Mouse (Mus musculus): ENCODE measurements at regions not wholly inside any gene's neighbourhood (a gene's known extent, or its start where the extent isn't known, plus 50 kb on each side); places are given as distances from the start of the nearest gene placed in this dataset.

GRCm38 (mm10) chr6:127207308-127207707 is 55.3 kb upstream of the Ccnd2 start:
- intact Hi-C loops (cut with DNase I) = no loop called here
- no peak for DNase-seq (ENCODE audit: low spot score in 2 of 2)

DNA sequence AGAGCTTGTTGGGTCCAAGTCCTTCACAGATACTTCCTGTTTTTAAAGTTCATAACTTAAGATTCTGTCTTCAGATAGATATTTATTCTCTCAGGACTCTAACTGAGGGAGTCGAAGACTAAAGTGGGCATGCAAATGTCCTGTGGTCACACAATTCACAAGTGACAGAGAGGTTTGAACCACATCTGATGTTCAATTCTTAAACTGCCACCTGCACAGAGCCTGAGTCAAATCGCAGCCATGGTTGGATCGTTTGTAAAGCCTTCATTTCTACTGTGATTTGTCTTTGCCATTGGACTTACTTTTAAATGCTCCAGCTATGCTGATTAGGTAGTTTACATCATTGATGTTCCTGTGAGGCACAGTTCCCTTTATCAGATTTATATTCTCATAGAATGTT is 61.4 kb upstream of the Ccnd2 start:
- intact Hi-C loops (cut with DNase I) = no loop called here
- no peak for DNase-seq (ENCODE audit: low spot score in 2 of 2)

- DNase-seq (ENCODE audit: low spot score in 2 of 2) = no peak
- intact Hi-C loops (cut with DNase I) = no loop called here
Measured at GRCm38 (mm10) chr6:127215915-127216314, 63.9 kb upstream of the Ccnd2 start.

DNA sequence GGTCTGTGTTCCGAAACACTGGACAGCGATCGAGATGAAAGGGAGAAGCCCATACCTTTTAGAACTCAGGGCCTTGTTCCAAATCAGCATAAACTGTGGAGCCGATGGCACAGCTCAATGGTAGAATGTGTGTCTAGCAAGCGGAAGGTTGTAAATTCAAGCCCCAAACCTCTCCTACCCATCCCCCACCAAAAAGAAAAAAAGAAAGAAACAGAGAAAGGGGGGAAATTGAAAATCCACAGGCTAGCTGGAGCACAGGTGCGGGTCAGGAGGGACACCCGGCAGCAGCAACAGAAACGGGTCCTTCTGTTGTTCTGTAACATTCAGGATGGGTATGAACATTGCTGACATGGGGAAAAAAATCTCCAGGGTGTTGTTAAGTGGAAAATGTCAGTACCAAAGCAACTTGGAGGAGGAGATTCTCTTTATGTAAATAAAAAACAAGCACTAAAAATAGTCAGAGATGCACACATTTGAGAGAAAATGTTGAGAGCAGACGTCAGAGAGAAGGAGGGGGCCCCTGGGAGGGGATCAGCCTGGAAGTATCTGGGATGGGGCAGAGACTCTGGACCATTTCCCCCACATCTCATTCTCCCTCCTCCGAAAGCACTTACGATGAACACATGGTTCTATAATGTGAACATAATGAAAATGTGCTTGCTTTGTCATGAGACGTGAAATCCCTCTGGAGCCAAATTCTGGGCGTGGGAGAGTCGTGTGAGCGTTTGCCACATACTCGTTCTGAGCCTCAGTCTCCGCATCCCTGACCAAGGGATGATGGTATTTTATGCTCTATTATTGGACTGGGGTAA is 66.8 kb upstream of the Ccnd2 start:
- peak; percentile 28 to 56 for DNase-seq (ENCODE audit: low spot score in 2 of 2)

GRCm38 (mm10) chr6:127219446-127219802 is 67.4 kb upstream of the Ccnd2 start:
- intact Hi-C loops (cut with DNase I) = no loop called here
- DNase-seq (ENCODE audit: low spot score in 2 of 2) = no peak

More for the DNA sequence above, 66.8 kb upstream of the Ccnd2 start:
- intact Hi-C loops (cut with DNase I) = no loop called here

DNA sequence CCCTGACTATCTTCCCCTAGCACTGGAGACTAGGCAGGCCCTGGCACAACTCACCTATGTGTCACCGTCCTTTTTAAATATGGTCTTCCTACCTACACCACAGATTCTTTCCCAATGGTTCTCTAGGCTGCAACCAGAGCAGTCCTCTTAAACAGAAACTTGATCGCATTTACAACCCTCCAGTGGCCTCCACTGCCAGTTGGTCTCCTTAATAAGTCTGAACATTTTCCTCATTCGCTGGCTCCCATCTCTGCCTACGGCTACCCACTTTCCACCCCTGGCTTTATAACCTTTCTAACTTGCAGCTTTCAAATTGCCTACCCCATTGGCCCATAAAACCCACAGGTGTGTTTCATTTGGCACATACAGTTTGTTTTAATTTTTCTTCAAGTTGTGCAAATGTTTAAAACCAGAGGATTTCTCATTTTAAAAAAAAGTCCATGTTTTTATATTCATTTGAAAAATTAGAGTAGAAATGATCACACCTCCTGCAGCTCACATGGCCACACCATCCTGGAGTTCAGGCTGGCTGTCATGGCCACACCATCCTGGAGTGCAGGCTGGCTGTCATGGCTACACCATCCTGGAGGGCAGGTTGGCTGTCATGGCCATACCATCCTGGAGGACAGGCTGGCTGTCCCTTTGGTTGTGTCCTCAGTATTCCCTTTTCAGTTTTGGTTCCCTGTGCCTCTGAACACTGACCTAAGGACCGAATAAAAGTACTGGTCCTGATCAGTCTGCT is 74.4 kb upstream of the Ccnd2 start:
- DNase-seq (ENCODE audit: low spot score in 2 of 2) = no peak
- intact Hi-C loops (cut with DNase I) = no loop called here

GRCm38 (mm10) chr6:127236510-127237109 is 84.6 kb upstream of the Ccnd2 start:
- DNase-seq (ENCODE audit: low spot score in 2 of 2) = peak; percentile 30 to 64
- intact Hi-C loops (cut with DNase I) = no loop called here

DNA sequence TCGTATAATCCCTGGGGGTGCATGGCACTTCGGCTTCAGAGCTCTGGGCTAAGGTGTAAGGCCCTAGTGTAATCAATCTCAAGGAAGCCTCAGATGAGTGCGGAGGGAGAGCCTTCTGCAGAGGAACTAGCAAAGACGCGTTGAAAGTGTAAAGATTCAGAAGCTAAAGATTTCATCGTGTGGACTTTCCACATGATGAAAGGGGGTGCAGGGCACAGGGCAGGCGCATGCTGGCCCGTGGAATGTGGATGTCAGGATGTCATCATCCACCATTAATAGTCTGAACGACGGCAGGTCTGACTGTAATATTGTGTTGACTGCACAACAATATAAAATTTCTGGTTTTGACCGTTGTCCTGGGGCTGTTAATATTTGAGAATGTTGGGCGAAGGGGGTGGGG is 85.2 kb upstream of the Ccnd2 start:
- no peak for DNase-seq (ENCODE audit: low spot score in 2 of 2)
- intact Hi-C loops (cut with DNase I) = no loop called here

DNA sequence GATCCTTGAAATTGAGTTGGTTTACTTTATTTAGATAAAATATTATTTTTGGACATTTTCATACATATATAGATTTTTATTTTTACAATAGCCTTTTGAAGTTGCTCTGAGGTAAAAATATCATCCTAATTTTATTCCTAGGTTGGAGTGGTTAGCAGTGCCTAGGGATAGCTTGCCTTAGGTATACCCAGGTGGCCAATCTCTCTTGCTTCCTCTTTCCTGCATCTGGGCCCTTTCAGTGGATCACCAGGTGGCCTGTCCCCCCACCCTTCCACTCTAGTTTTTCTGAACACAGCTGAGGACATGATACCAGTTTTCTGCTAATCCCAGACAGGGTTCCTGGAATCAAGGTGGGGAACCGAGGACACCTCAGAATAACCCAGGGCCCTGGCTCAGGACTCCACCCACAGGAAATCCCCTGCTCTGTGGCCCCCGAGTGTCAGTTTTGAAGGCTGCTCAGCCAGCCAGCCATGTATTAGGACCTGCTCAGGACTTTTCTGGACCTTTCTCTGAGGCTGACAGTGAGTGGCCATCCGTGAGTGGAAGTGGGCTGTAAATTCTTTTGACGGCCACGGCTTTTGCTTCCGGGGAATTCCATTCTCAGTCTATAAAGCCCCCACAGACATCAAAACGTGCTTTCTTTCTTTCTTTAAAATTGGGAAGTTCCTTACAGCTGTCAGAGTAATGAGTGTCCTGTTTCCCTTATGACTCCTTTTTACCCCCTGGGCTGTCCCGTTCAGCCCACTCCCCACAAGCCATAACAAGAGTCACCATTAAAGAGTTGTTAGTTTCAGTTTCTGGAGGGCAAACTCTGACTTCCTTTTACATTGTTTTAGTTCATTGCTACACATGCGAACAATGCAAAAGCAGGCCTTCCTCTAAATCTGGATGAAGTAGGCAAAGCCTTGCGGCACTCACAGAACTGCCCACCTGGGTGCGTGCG is 87.8 kb upstream of the Ccnd2 start:
- intact Hi-C loops (cut with DNase I) = no loop called here
- no peak for DNase-seq (ENCODE audit: low spot score in 2 of 2)

DNA sequence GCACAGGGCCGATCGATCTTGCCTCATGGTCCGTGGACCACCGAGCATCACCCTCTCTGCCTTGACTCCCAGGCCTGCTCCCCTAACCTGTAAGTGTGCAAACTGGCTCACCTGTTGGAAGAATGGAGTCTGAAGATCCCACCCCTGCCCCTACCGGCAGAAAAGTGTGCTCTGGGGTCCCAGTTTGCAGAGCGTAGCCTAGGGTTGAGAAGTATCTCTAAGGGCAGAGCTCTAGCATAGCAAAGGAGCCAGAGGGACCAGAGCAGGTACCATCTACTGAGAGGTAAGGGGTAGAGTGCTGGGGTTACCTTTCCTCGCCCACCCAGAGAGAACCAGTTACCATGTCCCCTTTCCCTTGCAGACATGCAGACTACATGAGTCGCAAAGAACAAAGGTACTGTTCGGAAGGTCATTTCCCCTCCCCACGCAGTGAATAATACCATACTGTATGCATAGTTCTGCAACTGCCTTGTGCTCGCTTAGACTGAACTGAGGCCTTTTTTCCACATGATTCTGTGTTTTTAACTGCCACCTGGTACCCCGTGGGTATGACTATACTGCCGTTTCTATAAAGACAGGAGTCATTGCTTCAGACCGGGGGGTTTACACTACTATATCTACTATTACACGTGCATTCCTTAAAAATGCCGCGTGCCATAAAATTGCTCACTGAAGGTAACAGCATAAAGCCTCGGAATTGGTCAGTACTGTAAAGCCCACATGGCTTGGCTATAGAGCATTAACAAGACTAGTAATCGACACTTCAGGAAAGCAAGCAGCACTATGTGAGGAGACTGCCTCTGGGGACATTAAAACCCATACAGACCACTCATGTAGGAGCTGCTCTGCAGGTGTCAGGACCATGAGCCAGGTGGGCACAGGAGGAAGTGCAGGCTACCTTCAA is 88.7 kb upstream of the Ccnd2 start:
- DNase-seq (ENCODE audit: low spot score in 2 of 2) = no peak
- intact Hi-C loops (cut with DNase I) = no loop called here

GRCm38 (mm10) chr6:127241693-127242425 is 89.9 kb upstream of the Ccnd2 start:
- intact Hi-C loops (cut with DNase I) = no loop called here
- DNase-seq (ENCODE audit: low spot score in 2 of 2) = no peak

- no peak for DNase-seq (ENCODE audit: low spot score in 2 of 2)
- intact Hi-C loops (cut with DNase I) = no loop called here
Measured at GRCm38 (mm10) chr6:127243032-127243431, 91.0 kb upstream of the Ccnd2 start.

- no peak for DNase-seq (ENCODE audit: low spot score in 2 of 2)
- intact Hi-C loops (cut with DNase I) = no loop called here
Measured at GRCm38 (mm10) chr6:127245814-127246440, 93.9 kb upstream of the Ccnd2 start.

- no peak for DNase-seq (ENCODE audit: low spot score in 2 of 2)
- intact Hi-C loops (cut with DNase I) = no loop called here
Measured at GRCm38 (mm10) chr6:127246730-127247129, 94.7 kb upstream of the Ccnd2 start.

DNA sequence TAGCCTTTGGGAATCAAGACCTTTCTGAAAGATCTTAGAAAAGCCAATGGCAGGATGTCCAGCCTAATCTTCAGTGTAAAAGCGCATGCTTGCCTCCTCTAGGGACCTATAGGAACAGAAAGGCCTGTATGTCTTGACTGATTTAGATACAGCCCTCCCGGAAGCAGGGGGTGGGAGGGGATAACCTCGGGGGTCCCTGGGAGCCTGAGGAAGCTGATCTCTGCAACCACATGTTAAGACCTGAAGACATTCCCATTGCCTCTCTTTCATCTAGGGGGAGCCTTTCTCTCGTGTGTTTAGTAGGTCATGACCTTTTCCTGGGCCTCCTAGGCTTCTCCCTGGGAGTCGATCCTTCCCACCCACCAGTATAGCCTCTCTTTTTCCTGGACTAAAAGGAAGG is 95.3 kb upstream of the Ccnd2 start:
- intact Hi-C loops (cut with DNase I) = no loop called here
- DNase-seq (ENCODE audit: low spot score in 2 of 2) = no peak

- DNase-seq (ENCODE audit: low spot score in 2 of 2) = no peak
- intact Hi-C loops (cut with DNase I) = no loop called here
Measured at GRCm38 (mm10) chr6:127250181-127250873, 98.3 kb upstream of the Ccnd2 start.

Measured in left cerebral cortex, postnatal 14 days (tissue).